Mouse (Mus musculus) CH12.LX (cell line): Measurements from ENCODE around the gene Mbd5.

Experiments
- CHD2 ChIP-seq: IDR thresholded peaks from 2 replicates; pipeline ENCODE4 v1.6.1; 2011; ENCODE audit warnings: low read length, improper control_type of control experiment
- CTCF ChIP-seq, 2 experiments: IDR thresholded peaks in 1 of 2; conservative IDR thresholded peaks in 1 of 2; 2 replicates each; pipeline ENCODE4 v1.5.1; 2011 to 2012; ENCODE audit warnings: low read depth in 2 of 2, low read length in 2 of 2, improper control_type of control experiment in 1 of 2, inconsistent platforms in 1 of 2, mild to moderate bottlenecking in 1 of 2, moderate library complexity in 1 of 2
- GABPA ChIP-seq: IDR thresholded peaks from 2 replicates; pipeline ENCODE4 v1.6.1; 2012; ENCODE audit warnings: low read depth, low read length, improper control_type of control experiment, inconsistent platforms; ENCODE audit not compliant: insufficient replicate concordance
- MAX ChIP-seq: IDR thresholded peaks from 2 replicates; pipeline ENCODE4 v1.6.1; 2011; ENCODE audit warnings: low read length, improper control_type of control experiment
- MXI1 ChIP-seq: IDR thresholded peaks from 2 replicates; pipeline ENCODE4 v1.6.1; 2011; ENCODE audit warnings: mild to moderate bottlenecking, low read depth, low read length, improper control_type of control experiment
- ZC3H11A ChIP-seq: IDR thresholded peaks from 2 replicates; pipeline ENCODE4 v1.6.1; 2012; ENCODE audit warnings: low read depth, mild to moderate bottlenecking, inconsistent platforms, low read length, improper control_type of control experiment
- ZKSCAN1 ChIP-seq: IDR thresholded peaks from 2 replicates; pipeline ENCODE4 v1.6.1; 2012; ENCODE audit warnings: low read depth, inconsistent platforms, low read length, improper control_type of control experiment, borderline replicate concordance

DNA sequence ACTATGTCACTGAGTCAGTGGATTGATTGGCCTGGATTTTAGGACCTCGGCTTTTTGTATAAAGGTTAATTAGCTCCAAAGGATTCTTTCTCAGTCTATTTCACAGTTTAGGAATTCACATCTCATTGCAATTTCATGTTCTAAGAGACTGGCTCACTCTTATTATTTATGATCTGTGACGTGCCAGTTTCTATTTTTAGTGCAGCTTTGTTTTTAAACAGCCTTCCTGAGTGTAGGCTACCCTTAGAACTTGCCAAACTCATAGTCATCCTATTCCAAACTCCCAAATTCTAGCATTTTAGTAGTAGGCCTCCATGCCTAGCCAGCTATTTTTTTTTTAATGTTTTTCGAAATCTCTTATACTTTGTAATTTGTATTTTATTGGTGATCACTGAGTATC is 192.9 kb downstream of the Mbd5 start:
- no peak for TF ChIP-seq CHD2
- no peak for TF ChIP-seq MXI1
- no peak for TF ChIP-seq MAX
- TF ChIP-seq GABPA = no peak
- TF ChIP-seq CTCF (conservative IDR thresholded peaks at IDR 0.05 in 1 of 2, IDR thresholded peaks at IDR 0.05 in 1 of 2; ENCODE audit: low read depth in 2 of 2, low read length in 2 of 2) = no peak
- TF ChIP-seq ZC3H11A = no peak
- TF ChIP-seq ZKSCAN1 = no peak
